Mouse (Mus musculus): ENCODE results near the gene Efhc1. TPM values are rescaled to one million over a fixed set of nuclear protein-coding genes. Genes with fewer than 3 reads are reported as not detected.

Gene Efhc1
- polyA plus RNA-seq, 1 experiment, result 0.13 TPM

DNA sequence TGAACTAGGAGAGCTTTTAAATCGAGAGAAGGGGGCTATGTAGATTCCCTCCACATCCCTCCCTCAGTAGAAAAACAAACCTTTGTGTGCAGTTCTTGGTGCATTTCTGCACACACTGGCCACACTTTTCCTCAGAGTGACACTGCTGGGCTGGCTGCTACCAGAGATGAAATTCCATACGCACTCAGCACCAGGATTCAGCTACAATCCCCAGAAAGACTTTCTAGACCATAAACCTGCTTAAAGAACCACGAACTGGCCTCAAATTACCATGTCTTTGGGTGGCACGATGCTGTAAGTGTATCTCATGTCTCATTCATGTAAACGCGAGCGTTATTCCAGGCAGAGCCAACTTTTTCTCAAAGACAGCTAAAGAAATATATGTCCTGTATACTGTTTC is 9.6 kb upstream of the Efhc1 start:
- no peaks in the 10 kb centered on the region for H3K36me3 ChIP-seq (ENCODE audit: control insufficient read depth, insufficient read depth, low read length)
- no peak for TF ChIP-seq CTCF (IDR thresholded peaks at IDR 0.05; ENCODE audit: extremely low read depth, insufficient read depth, insufficient read length, insufficient replicate concordance)
- no peak for TF ChIP-seq POLR2A (IDR thresholded peaks at IDR 0.05; ENCODE audit: low read depth, low read length)
- H3K27me3 ChIP-seq (ENCODE audit: control insufficient read depth, insufficient read depth, low read length), result no peaks in the 10 kb centered on the region
- no peak overlapping the region for H3K4me3 ChIP-seq (ENCODE audit: extremely low read depth, insufficient read depth, insufficient read length)
- WGBS, result 88% methylated on average over 7 of the region's 7 CpGs
- peaks cover 3% of the 10 kb centered on the region; the same call in 1 of the 2 replicates for H3K4me1 ChIP-seq (ENCODE audit: control insufficient read depth, insufficient read depth, insufficient read length)
- no peak for DNase-seq (ENCODE audit: low read depth in 1 of 2, low spot score in 2 of 2)
- H3K27ac ChIP-seq (ENCODE audit: insufficient read depth, low read length), result no peak overlapping the region

DNA sequence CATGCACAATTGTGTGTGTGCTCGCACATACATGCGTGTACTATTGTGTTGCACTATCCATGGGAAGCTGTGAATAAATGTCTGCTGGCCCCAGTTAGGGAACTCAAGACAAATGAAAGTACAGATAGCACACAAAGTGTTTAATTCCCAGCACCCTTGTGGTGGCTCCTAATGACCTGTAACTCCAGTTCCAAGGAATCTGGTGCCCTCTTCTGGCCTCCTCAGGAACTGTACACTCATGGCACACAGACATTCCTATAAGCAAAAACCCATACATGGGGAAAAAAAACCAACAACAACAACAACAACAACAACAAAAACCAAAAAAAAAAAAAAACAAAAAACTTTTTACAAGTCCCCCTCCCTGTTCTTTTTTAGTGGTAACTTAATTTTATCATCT is 8.4 kb upstream of the Efhc1 start:
- no peak for TF ChIP-seq CTCF (IDR thresholded peaks at IDR 0.05; ENCODE audit: extremely low read depth, insufficient read depth, insufficient read length, insufficient replicate concordance)
- no peak for TF ChIP-seq POLR2A (IDR thresholded peaks at IDR 0.05; ENCODE audit: low read depth, low read length)
- no peak for DNase-seq (ENCODE audit: low read depth in 1 of 2, low spot score in 2 of 2)
- H3K4me1 ChIP-seq (ENCODE audit: control insufficient read depth, insufficient read depth, insufficient read length), result peaks cover 3% of the 10 kb centered on the region; the same call in 1 of the 2 replicates
- no peaks in the 10 kb centered on the region for H3K36me3 ChIP-seq (ENCODE audit: control insufficient read depth, insufficient read depth, low read length)
- H3K4me3 ChIP-seq (ENCODE audit: extremely low read depth, insufficient read depth, insufficient read length), result no peak overlapping the region
- no peaks in the 10 kb centered on the region for H3K27me3 ChIP-seq (ENCODE audit: control insufficient read depth, insufficient read depth, low read length)
- no peak overlapping the region for H3K27ac ChIP-seq (ENCODE audit: insufficient read depth, low read length)
- 100% methylated on average over 2 of the region's 2 CpGs for WGBS

DNA sequence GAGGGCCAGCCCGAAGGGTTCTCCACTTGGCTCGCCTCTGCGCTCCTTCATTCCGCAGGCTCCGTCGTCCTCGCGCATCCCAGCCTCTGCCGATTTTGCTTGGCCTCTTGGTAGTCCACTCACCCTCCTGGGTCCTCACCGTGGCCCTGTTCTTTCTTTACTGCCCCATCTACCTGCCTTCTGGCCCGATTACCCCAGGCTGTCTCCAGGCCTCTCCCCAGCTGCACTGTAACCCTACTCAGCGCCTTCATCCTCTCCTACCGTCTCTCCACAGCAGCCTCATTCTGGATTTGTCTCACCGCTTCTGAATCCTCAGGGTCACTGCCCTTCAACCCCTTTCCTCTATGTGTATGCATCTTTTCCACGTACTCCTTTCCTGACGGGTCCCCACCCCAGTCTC is 373 bp downstream of the Efhc1 start:
- peak overlapping the region; percentile 57 for H3K4me3 ChIP-seq (ENCODE audit: extremely low read depth, insufficient read depth, insufficient read length)
- H3K36me3 ChIP-seq (ENCODE audit: control insufficient read depth, insufficient read depth, low read length), result no peaks in the 10 kb centered on the region
- H3K27ac ChIP-seq (ENCODE audit: insufficient read depth, low read length), result no peak overlapping the region
- DNase-seq (ENCODE audit: low read depth in 1 of 2, low spot score in 2 of 2), result no peak
- 23% methylated on average over 16 of the region's 16 CpGs for WGBS
- no peaks in the 10 kb centered on the region for H3K27me3 ChIP-seq (ENCODE audit: control insufficient read depth, insufficient read depth, low read length)
- peaks cover 5% of the 10 kb centered on the region; the same call in 1 of the 2 replicates for H3K4me1 ChIP-seq (ENCODE audit: control insufficient read depth, insufficient read depth, insufficient read length)
- TF ChIP-seq CTCF (IDR thresholded peaks at IDR 0.05; ENCODE audit: extremely low read depth, insufficient read depth, insufficient read length, insufficient replicate concordance) (no peak), POLR2A (IDR thresholded peaks at IDR 0.05; ENCODE audit: low read depth, low read length) (no peak)

DNA sequence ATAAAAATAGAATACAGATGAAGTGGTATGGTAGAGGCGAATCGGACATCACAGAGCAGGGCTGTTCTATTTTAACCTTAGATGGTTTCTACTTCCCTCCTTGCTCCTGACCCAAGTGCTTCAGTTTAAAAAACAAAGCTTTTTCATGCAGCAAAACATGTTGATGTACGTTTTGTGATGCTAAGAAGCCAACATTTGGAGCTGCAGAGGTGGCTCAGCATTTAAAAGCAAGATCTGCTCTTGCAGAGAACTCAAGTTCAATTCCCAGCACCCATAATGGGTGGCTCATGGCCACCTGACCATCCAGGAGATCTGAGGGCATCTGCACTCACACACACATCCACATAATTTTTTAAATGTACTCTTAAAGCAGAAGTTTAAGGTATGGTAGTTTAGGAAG is 3.5 kb downstream of the Efhc1 start:
- Histone ChIP-seq H3K4me1 (ENCODE audit: control insufficient read depth, insufficient read depth, insufficient read length) (peaks cover 5% of the 10 kb centered on the region; the same call in 1 of the 2 replicates), H3K36me3 (ENCODE audit: control insufficient read depth, insufficient read depth, low read length) (no peaks in the 10 kb centered on the region), H3K27me3 (ENCODE audit: control insufficient read depth, insufficient read depth, low read length) (no peaks in the 10 kb centered on the region), H3K4me3 (ENCODE audit: extremely low read depth, insufficient read depth, insufficient read length) (no peak overlapping the region), H3K27ac (ENCODE audit: insufficient read depth, low read length) (no peak overlapping the region)
- TF ChIP-seq CTCF (IDR thresholded peaks at IDR 0.05; ENCODE audit: extremely low read depth, insufficient read depth, insufficient read length, insufficient replicate concordance) (no peak), POLR2A (IDR thresholded peaks at IDR 0.05; ENCODE audit: low read depth, low read length) (no peak)
- DNase-seq (ENCODE audit: low read depth in 1 of 2, low spot score in 2 of 2), result no peak
- WGBS, result 53% methylated on average over 3 of the region's 3 CpGs

GRCm38 (mm10) chr1:20969642-20970041 is 18.2 kb downstream of the Efhc1 start:
- Histone ChIP-seq H3K4me1 (ENCODE audit: control insufficient read depth, insufficient read depth, insufficient read length) (no peaks in the 10 kb centered on the region), H3K27me3 (ENCODE audit: control insufficient read depth, insufficient read depth, low read length) (no peaks in the 10 kb centered on the region), H3K27ac (ENCODE audit: insufficient read depth, low read length) (no peak overlapping the region), H3K36me3 (ENCODE audit: control insufficient read depth, insufficient read depth, low read length) (no peaks in the 10 kb centered on the region), H3K4me3 (ENCODE audit: extremely low read depth, insufficient read depth, insufficient read length) (no peak overlapping the region)
- TF ChIP-seq POLR2A (IDR thresholded peaks at IDR 0.05; ENCODE audit: low read depth, low read length), result no peak
- no peak for TF ChIP-seq CTCF (IDR thresholded peaks at IDR 0.05; ENCODE audit: extremely low read depth, insufficient read depth, insufficient read length, insufficient replicate concordance)
- 67% methylated on average over 2 of the region's 2 CpGs for WGBS
- DNase-seq (ENCODE audit: low read depth in 1 of 2, low spot score in 2 of 2), result no peak

- TF ChIP-seq CTCF (IDR thresholded peaks at IDR 0.05; ENCODE audit: extremely low read depth, insufficient read depth, insufficient read length, insufficient replicate concordance) (no peak), POLR2A (IDR thresholded peaks at IDR 0.05; ENCODE audit: low read depth, low read length) (no peak)
- H3K4me1 ChIP-seq (ENCODE audit: control insufficient read depth, insufficient read depth, insufficient read length), result no peaks in the 10 kb centered on the region
- no peaks in the 10 kb centered on the region for H3K36me3 ChIP-seq (ENCODE audit: control insufficient read depth, insufficient read depth, low read length)
- no peak for DNase-seq (ENCODE audit: low read depth in 1 of 2, low spot score in 2 of 2)
- H3K27me3 ChIP-seq (ENCODE audit: control insufficient read depth, insufficient read depth, low read length), result no peaks in the 10 kb centered on the region
- no peak overlapping the region for H3K27ac ChIP-seq (ENCODE audit: insufficient read depth, low read length)
- no peak overlapping the region for H3K4me3 ChIP-seq (ENCODE audit: extremely low read depth, insufficient read depth, insufficient read length)
- 84% methylated on average over 6 of the region's 6 CpGs for WGBS
These were observed 22.0 kb downstream of the Efhc1 start for GRCm38 (mm10) chr1:20973389-20973788.

GRCm38 (mm10) chr1:20974341-20975135 is 23.1 kb downstream of the Efhc1 start:
- TF ChIP-seq POLR2A (IDR thresholded peaks at IDR 0.05; ENCODE audit: low read depth, low read length) (no peak), CTCF (IDR thresholded peaks at IDR 0.05; ENCODE audit: extremely low read depth, insufficient read depth, insufficient read length, insufficient replicate concordance) (no peak)
- no peaks in the 10 kb centered on the region for H3K4me1 ChIP-seq (ENCODE audit: control insufficient read depth, insufficient read depth, insufficient read length)
- H3K36me3 ChIP-seq (ENCODE audit: control insufficient read depth, insufficient read depth, low read length), result no peaks in the 10 kb centered on the region
- no peak overlapping the region for H3K27ac ChIP-seq (ENCODE audit: insufficient read depth, low read length)
- no peak for DNase-seq (ENCODE audit: low read depth in 1 of 2, low spot score in 2 of 2)
- WGBS, result 77% methylated on average over 9 of the region's 9 CpGs
- H3K4me3 ChIP-seq (ENCODE audit: extremely low read depth, insufficient read depth, insufficient read length), result no peak overlapping the region
- no peaks in the 10 kb centered on the region for H3K27me3 ChIP-seq (ENCODE audit: control insufficient read depth, insufficient read depth, low read length)
